Mouse (Mus musculus) erythroblast, embryonic 14.5 days (primary cell): ENCODE measurements at regions not wholly inside any gene's neighbourhood (a gene's known extent, or its start where the extent isn't known, plus 50 kb on each side); places are given as distances from the start of the nearest gene placed in this dataset.

ENCODE experiments used
- GATA1 ChIP-seq: IDR thresholded peaks from 2 replicates; pipeline ENCODE4 v1.6.1; 2012; ENCODE audit warnings: low read length, inconsistent platforms, mixed read lengths
- TAL1 ChIP-seq: IDR thresholded peaks from 3 replicates; pipeline ENCODE4 v1.6.1; 2012; ENCODE audit warnings: low read length, inconsistent platforms, mixed read lengths

DNA sequence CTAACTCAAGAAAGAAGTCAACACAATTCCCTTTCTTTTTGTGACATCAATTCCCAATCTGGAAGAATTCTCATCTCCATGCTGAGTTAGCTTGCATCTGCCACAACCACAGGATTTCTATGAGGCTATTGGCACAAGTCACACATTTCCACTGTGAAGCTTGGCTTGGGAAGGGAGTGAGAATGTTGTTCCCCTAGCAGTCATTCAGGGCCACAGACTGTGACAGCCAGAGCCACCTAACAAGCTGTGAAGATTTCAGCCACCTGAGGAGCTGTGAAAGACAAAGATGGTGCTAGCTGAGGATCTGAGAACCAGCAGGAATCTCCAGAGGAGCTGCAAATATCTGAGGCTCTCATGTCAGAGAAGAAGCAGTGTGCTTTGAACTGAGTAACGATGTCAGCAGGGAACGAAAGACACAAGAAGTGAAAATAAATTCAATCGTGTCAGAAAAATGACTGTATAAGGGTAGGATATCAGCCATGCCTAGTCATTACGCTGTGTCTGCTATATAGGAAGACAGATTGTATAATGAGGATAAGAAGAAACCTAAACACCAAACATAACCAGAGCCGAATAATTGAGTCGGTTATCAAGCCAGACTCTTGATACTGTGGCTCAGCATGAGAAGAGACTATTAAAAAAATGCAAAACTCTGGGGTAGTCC lies 340.6 kb upstream of the Tusc1 start:
- TF ChIP-seq TAL1: no peak
- TF ChIP-seq GATA1: no peak
